Mouse (Mus musculus) adrenal gland, postnatal 25 days (tissue): ENCODE measurements around the gene Slc10a2. TPM values are rescaled to one million over a fixed set of nuclear protein-coding genes. Genes with fewer than 3 reads are reported as not detected.
"Not testable (repeated sequence)": the region's sequence is repeated elsewhere in the genome, so short reads cannot be mapped to it uniquely, and the experiment has no call there.

Source experiments
- DNase-seq: peaks from one replicate; pipeline ENCODE4 v3.0.0; 2021; ENCODE audit warnings: mixed read lengths
- long read RNA-seq: library from polyadenylated mRNA; stranded (forward); transcript quantifications from one replicate; pipeline ENCODE4 v2.0.0, GENCODE M21; 2021
- total RNA-seq: library from RNA; stranded (reverse); gene quantifications from 2 replicates; pipeline ENCODE4 v1.2.3, GENCODE M21; 2021

Gene Slc10a2
- not detected in 2 replicates for total RNA-seq
- long read RNA-seq, full-length matches to known transcripts: 1 of 1 reads
- long read RNA-seq, partial matches to known transcripts: 0 of 1 reads
- long read RNA-seq, other reads (novel, unspliced or antisense): 0 of 1 reads

- DNase-seq: no peak
These were observed at the start of gene Slc10a2 for GRCm38 (mm10) chr8:5105186-5105585. Gene Slc10a2 (minus strand): TSS chr8:5105351.

GRCm38 (mm10) chr8:5129322-5129829 lies 24.2 kb upstream of the Slc10a2 start:
- DNase-seq: no peak

- DNase-seq: no peak
These were observed 1.7 kb upstream of the Slc10a2 start for GRCm38 (mm10) chr8:5106855-5107254.

- no peak for DNase-seq
These were observed 9.8 kb downstream of the Slc10a2 start for GRCm38 (mm10) chr8:5095392-5095791.

- DNase-seq: not testable (repeated sequence)
These were observed 11.2 kb downstream of the Slc10a2 start for GRCm38 (mm10) chr8:5093991-5094390.

- DNase-seq: no peak
These were observed 31.4 kb downstream of the Slc10a2 start for GRCm38 (mm10) chr8:5073654-5074293.

GRCm38 (mm10) chr8:5058888-5059287 lies 46.3 kb downstream of the Slc10a2 start:
- DNase-seq: no peak

GRCm38 (mm10) chr8:5044361-5044900 lies 60.7 kb downstream of the Slc10a2 start:
- DNase-seq: not testable (repeated sequence)

- DNase-seq: no peak
These were observed 66.2 kb downstream of the Slc10a2 start for GRCm38 (mm10) chr8:5038811-5039561.
